Mouse (Mus musculus) layer of hippocampus, adult 9-11 months (tissue): Measurements from ENCODE around the gene Ssh2.
A peak's percentile ranks its signal among the peaks of the same experiment; 100 is the strongest.

Source experiments
- DNase-seq: peaks from one replicate; pipeline ENCODE4 v3.0.0; 2022

Ssh2 gene

GRCm38 (mm10) chr11:77465111-77465510, 249.0 kb downstream of the Ssh2 start:
- no peak for DNase-seq

- no peak for DNase-seq
Measured at GRCm38 (mm10) chr11:77466544-77466943, 250.5 kb downstream of the Ssh2 start.

- peak; percentile 58 for DNase-seq
Measured at GRCm38 (mm10) chr11:77467157-77467556, 251.1 kb downstream of the Ssh2 start.

GRCm38 (mm10) chr11:77467784-77468183, 251.7 kb downstream of the Ssh2 start:
- DNase-seq, result peak; percentile 70

GRCm38 (mm10) chr11:77468397-77468796, 252.3 kb downstream of the Ssh2 start:
- DNase-seq, result no peak

GRCm38 (mm10) chr11:77471407-77471806, 255.3 kb downstream of the Ssh2 start:
- no peak for DNase-seq

GRCm38 (mm10) chr11:77472775-77473174, 256.7 kb downstream of the Ssh2 start:
- no peak for DNase-seq

GRCm38 (mm10) chr11:77476216-77476615, 260.1 kb downstream of the Ssh2 start:
- no peak for DNase-seq

GRCm38 (mm10) chr11:77476895-77477294, 260.8 kb downstream of the Ssh2 start:
- DNase-seq, result no peak

GRCm38 (mm10) chr11:77483043-77483442, 267.0 kb downstream of the Ssh2 start:
- DNase-seq, result no peak

- no peak for DNase-seq
Measured at GRCm38 (mm10) chr11:77483510-77484255, 267.6 kb downstream of the Ssh2 start.

- no peak for DNase-seq
Measured at GRCm38 (mm10) chr11:77485229-77485628, 269.1 kb downstream of the Ssh2 start.

GRCm38 (mm10) chr11:77486798-77487197, 270.7 kb downstream of the Ssh2 start:
- no peak for DNase-seq

- no peak for DNase-seq
Measured at GRCm38 (mm10) chr11:77488771-77489581, 272.9 kb downstream of the Ssh2 start.

- peak; percentile 80 for DNase-seq
Measured at GRCm38 (mm10) chr11:77489591-77490235, 273.6 kb downstream of the Ssh2 start, which contains the start of gene Ankrd13b. Gene Ankrd13b, minus strand, starts transcription at chr11:77489678.

GRCm38 (mm10) chr11:77490451-77490850, 274.4 kb downstream of the Ssh2 start:
- no peak for DNase-seq

- peak; percentile 90 for DNase-seq
Measured at GRCm38 (mm10) chr11:77491123-77491501, 275.0 kb downstream of the Ssh2 start.

- DNase-seq, result no peak
Measured at GRCm38 (mm10) chr11:77491502-77492291, 275.6 kb downstream of the Ssh2 start.

- peak; percentile 76 for DNase-seq
Measured at GRCm38 (mm10) chr11:77492311-77492871, 276.3 kb downstream of the Ssh2 start.

- DNase-seq, result peak; percentile 95
Measured at GRCm38 (mm10) chr11:77492911-77493332, 276.8 kb downstream of the Ssh2 start.

GRCm38 (mm10) chr11:77493512-77494343, 277.6 kb downstream of the Ssh2 start, which contains the start of gene Git1:
Gene Git1, plus strand, starts transcription at chr11:77493562.
- no peak for DNase-seq
